Mouse (Mus musculus): Measurements from ENCODE around the gene Acadvl.

Acadvl gene

DNA sequence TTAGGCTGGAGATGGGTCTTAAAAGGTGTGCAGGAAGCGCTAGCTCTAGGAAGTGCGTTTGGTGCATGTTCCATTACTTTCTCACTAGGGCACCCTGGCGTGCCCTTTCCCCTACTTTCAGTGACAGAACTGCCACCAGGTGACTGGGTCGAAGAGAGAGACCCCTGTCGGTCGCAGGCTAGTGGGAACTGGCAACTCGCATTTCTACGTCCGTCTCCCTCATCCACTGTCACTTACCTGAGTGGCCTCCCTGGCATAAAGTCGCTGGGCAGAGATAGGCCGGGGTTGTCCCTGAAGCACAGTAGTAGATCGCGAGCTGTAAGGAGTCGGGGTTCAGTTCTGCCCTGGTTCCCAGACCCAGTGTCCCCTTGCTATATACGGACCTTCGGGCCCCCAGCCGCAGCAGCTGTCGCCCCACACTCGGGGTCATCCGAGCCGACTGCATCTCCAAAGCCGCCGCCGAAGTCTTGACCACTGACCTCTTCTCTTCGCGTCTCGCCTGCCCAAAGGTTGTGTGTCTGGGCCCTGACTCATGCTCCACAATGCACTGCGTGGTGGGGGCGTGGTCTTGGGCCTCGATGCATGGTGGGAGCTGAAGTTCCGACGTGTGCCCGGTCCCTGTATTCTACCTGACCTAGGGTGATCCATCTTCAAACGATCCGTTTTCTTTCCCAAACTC is at the start of gene Acadvl:
TSS of gene Acadvl (minus strand) at position 532 of the 679 bp plus-strand sequence.
- DNase-seq (ENCODE audit: low read depth, low spot score): peak; percentile 82

DNA sequence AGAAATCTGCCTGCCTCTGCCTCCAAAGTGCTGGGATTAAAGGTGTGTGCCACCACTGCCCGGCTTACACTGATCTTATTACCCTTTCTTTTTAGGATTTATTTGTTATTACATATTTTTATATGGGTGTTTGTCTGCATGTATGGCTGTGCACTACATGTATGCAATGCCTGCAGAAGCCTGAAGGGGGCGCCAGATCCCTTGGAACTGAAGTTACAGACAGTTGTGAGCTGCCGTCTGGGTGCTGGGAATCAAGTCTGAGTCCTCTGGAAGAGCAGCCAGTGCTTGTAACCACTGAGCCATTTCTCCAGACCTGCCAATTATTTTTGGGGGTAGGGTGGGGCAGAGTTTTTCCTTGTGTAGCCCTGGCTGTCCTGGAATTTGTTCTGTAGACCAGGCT is 47.8 kb upstream of the Acadvl start:
- DNase-seq (ENCODE audit: low read depth, low spot score): no peak

DNA sequence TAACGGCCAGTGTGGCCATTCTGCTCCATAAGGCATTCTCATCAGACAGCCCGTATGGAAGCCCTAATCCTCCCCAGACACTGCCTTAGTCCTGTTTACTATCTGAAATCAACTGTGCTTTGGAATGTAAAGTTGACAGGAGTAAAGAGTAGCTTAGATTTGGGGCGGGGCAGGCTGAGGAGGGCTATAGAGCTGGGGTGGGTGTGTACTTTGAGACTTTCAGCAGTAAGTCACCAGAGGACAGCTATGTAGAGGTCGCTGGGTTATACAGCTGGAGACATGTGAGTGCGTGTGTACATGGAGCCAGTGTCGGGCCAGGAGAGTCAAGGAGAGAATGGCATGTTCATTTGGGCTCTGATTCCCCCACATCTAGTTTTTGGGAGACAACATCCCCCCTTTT is 44.7 kb upstream of the Acadvl start:
- DNase-seq (ENCODE audit: low read depth, low spot score): no peak

DNA sequence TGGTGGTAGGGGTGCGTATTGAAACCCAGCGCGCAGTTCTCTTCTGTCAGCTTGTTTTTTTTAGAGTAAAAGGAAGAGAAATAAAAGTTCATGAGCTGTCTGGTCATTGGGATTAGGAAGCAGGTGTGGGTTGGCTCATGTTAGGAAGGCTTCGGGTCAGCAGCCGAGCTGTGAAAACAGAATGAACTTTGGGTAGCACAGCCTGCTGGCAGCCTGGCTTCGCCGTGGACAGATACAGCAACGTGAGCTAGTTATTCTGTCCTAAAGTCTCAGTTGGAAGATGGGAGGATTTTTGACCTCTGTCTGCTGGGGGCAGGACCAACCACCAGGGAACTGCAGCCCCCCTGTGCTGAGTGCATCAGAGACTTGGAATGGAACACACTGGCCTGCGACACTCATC is 42.6 kb upstream of the Acadvl start:
- no peak for DNase-seq (ENCODE audit: low read depth, low spot score)

DNA sequence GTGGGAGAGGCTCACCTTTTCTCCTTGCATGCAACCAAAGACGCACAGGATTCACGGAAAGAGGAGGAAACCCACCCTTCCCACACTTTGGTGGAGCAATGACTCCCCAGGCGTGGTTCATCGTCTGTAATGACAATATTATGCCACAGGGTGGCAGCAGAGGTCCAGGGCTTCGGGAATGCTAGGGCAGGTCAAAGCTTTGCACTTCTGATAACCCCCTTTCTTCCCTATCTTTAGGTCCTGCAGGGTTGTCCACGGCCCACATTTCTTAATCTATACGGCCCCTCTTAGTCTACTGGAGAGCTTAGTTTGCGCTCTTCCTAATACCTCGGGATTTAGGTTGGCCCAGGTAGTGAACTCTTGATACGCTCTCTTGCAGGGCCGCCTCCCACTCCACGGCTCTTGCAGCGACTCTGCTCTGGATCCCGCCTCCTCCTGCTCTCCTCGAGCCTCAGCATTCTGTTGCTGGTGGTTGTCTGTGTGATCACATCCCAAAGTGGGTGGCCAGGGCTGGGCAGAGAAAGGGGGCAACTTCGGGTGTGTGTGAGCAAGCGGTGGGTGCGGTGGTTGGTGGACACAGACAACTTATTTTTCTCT is 40.5 kb upstream of the Acadvl start:
- no peak for DNase-seq (ENCODE audit: low read depth, low spot score)

DNA sequence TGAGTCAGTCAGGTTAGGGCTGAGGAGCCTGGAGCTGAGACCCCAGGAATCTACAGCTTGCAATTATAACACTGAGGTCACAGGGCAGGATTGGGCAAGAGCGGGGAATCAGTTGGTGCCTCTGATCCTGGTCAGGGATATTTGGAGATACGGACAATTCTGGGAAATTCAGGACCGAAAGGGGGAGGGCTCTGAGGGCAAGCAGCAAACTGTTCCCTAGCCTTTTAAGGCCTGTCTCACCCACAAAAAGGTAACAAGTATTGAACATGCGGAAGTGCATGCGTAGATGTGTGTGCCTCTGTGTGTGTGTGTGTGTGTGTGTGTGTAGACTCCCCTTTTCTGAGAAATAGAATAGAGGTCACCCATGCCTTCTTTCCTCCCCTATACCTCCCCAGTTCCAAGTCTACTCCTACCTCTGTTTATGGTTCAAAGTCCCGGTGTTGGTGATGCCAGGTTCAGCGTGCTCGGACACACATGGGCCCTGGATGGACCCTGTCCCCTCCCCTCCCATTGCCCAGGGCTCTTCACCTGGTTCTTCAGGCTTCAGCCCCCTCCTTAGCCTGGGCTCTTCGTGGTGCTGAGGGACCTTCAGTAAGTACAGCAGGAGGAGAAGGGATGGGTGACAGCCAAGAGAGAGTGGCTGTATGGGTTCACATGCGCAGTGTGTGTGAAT is 38.8 kb upstream of the Acadvl start, which contains the start of gene Asgr1:
TSS of gene Asgr1 (plus strand) at position 188 of the 673 bp plus-strand sequence.
- DNase-seq (ENCODE audit: low read depth, low spot score): no peak

DNA sequence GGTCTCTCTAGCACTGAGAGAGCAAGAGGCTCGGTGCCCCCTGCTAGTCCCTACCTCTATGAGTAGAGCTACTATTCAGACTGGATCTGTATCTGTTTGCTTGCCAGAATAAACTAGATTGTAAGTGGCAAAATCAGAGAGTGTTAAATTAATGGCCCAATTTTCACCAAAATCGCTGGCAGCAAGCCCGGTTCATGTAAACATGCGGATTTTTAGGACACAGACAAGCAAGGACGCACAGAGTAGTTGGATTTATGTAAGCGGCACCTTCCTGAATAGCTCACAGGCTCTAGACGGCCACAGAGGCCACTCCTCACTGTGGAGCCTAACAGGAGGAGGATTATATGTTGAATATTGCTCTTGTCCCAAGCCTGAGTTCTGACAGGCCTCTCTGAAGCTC is 37.9 kb upstream of the Acadvl start:
- no peak for DNase-seq (ENCODE audit: low read depth, low spot score)

DNA sequence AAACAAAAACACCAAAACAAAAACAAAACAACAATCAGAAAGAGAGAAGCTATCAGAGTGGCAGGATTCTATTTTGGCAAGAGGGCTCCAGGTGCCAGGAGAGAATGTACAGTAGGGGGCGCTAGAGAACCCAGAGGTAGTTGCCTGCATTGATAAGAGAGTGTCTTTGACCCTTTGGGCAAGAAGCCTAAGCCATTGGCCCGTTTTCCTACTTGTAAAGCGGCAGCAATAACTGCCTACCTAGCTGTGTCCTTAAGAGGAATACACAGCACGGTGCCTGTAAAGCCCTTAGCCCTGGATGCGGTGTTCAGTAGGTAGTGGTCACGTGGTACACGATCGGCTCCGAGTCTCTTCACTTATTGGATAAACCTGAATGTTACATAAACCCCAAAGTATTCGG is 34.6 kb upstream of the Acadvl start:
- no peak for DNase-seq (ENCODE audit: low read depth, low spot score)

DNA sequence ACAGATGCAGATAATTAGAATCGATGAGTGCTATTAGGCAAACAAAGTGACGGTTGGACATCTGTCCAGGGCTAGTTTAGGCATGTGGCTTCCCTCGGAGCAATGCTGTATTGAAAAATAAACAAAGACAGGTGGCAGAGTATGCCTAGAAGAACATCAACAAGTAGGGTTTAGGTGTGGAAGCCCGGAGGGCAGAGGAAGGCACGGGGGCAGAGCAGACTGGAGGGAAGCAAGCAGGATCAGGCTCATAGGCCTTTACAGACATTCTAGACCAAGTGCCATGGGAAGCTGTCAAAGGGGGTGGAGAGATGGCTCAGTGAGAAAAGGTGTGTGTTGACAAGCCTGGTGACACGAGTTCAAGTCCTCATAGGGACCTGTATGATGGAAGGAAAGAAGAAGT is 34.2 kb upstream of the Acadvl start:
- no peak for DNase-seq (ENCODE audit: low read depth, low spot score)

DNA sequence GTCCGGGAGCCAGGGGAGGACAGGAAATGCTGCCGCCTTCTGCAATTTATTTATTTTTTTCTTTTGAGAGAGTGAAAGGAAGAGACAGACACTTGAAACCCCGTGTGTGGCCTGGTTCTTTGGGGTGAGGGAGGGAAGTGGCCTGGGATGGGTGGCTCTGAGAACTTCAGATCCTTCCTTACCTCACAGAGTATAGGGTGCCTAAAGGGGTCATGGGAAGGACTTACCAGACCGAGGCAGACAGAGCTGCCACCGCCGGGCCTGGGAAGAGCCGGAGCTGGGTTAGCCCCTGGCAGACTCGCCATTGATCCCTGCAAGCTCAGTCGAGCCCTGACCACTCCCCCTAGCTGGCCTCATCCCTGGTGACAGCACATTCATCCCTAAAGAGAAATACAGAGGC is 30.2 kb upstream of the Acadvl start:
- no peak for DNase-seq (ENCODE audit: low read depth, low spot score)

DNA sequence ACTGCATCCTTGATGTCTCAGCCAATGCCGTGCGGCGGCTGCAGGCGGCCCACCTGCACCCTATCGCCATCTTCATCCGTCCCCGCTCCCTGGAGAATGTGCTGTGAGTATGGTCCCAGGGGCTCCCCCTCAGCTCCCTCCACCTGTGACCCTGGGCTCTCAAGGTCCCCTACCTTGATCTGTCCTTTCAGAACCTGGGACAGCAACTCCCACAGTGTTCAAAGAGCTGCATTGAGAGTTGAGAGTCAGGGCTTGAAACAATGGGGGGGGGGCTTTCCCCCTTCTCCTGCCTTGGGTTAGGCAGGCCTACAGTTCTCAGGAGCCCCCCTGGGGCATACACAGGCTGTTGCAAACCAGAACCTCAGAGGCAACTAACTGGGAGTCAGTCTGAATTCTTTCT is 28.5 kb upstream of the Acadvl start:
- no peak for DNase-seq (ENCODE audit: low read depth, low spot score)

DNA sequence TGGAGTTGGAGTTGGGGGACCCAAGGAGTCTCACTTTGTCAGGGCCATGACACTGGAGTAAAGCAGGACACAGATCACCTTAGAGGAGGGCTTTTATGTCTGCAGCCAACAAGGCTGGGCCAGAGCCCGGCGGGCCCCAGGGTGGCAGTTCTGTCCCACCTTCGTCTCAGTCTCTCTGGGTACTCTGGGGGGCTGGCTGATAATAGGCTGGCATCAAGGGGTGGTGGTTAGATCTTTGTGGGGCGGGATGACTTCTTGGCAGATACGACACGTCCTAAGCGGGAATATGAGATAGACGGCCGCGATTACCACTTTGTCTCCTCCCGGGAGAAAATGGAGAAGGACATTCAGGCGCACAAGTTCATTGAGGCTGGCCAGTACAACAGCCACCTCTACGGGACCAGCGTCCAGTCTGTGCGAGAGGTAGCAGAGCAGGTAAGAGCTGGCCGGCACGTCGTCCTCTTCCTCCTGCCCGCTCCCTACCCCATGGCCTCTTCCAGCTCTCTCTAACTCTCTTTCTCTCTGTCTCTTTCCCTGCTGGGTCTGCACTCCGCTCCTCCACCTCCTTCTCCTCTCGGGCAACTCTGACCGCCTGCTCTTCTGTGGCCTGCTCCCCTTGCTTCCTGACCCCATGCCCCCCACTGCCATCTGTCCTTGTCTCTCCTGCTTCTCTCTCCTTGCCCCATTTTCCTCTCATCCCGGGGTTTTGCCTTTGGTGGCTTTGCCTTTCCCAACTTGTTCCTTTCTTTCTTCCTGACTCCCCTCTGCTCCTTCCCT is 27.3 kb upstream of the Acadvl start:
- DNase-seq (ENCODE audit: low read depth, low spot score): no peak

DNA sequence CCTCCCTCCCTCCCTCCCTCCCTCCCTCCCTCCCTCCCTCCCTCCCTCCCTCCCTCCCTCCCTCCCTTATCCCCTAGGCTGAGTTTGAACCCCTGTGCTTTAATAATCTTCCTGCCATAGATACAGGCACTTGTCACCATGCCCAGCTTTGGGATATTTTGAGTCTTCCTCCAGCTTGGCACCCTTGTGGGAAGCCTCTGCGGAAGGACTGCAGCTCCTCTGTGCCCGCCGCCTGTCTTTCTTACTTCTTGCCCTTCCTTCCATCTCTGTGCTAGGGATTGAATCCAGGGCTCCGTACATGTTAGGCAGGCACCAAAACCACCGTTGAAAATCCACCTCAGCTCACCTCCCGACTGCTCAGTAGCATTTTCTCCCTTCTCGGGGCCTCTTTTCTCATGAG is 25.0 kb upstream of the Acadvl start:
- no peak for DNase-seq (ENCODE audit: low read depth, low spot score)

DNA sequence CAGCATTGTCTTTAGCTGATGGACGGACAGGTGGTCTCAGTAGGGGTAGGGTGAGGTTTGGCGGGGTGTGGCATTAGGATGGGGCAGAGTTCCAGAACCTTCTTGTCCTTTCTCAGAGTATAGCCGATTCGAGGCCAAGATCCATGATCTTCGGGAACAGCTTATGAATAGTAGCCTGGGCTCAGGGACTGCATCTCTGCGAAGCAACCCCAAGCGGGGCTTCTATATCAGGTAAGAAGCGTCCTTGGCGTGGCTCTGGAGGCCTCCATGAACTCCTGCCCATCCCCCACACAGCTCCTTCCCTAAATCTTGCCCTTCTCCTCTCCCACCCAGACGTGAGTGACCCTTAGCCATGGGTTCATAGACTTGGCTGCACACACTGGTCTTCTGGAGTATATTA is 24.4 kb upstream of the Acadvl start:
- no peak for DNase-seq (ENCODE audit: low read depth, low spot score)

DNA sequence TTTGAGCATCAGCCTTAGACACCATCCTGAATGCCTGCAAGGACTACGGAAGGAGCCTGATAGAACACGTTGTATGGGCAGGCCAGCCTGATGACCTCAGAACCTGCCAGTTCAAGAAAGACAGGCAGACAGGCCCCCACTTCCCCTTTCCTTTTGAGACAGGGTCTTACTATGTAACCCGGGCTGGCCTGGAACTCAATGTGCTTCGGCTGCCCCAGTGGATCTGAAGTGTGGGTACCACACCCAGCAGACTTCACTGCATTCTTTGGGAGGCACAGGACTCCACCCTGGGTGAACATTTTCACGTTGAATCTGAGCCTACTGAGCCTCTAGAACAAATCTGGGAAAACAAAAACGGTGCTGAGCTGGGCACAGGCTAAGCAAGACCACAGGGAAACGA is 23.0 kb upstream of the Acadvl start:
- no peak for DNase-seq (ENCODE audit: low read depth, low spot score)

DNA sequence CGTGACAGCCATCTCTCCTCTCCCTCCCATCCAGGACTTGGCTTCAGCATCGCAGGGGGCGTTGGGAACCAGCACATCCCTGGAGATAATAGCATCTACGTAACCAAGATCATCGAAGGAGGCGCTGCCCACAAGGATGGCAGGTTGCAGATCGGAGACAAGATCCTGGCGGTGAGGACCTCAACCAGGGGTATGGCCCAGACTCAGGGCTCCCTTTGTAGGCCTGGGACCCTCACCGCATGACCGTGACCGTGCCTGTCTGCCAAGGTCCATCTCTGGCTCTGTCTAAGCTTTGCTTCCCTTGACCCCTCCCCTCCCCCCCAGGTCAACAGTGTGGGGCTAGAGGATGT is 16.1 kb upstream of the Acadvl start:
- no peak for DNase-seq (ENCODE audit: low read depth, low spot score)

DNA sequence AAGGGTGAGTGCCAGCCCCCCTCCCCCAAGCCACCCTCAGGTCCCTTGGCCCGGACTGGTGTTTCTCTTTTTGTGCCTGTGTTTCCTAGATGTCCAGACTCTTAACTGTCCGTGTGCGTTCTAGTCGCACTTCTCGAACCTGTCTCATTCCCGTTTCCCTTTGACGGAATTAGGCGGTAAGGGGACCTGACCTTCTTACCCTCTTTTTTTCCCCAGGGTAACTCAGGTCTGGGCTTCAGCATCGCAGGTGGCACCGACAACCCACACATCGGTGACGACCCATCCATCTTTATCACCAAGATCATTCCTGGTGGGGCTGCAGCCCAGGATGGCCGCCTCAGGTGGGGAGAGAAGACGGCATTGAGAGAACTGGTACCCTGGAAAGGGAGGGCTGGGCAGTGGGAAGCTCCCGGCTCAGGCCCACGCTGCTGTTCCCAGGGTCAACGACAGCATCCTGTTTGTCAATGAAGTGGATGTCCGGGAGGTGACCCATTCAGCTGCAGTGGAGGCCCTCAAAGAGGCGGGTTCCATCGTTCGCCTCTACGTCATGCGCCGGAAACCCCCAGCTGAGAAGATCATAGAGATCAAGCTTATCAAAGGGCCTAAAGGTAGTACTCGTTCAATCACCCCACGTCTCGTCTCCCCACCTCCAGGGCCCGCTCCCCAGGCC is 15.6 kb upstream of the Acadvl start:
- DNase-seq (ENCODE audit: low read depth, low spot score): no peak

DNA sequence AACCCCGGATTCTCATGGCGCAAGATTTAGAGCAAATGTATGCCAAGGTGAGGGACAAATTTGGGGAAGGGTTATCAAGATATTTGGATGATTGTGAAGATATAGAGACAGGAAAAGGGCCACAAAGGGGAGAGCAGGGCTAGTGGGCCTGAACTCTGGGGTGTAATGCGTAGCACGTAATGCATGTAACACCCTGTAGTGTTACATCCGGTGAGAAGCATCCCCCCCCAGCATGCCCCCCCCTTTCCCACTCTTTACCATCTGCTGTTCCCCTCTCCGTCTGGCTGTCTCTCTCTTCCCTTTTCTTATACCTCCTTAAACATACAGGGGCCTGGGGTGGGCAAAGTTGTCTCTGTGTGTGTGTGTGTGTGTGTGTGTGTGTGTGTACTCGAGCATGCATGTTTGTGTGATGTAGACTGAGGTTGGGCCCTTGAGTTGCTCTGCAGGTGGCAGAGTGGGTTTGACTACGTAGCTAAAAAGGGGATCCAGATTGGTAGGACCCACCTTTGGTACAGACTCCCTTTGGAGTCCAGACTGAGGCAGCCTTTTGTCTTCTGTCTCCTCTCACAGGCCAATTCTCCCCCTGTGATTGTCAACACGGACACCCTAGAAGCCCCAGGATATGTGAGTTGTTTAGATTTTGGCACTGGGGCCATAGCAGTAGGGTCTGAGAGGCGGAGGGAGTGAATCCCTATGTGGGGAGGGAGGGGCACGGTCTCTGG is 14.8 kb upstream of the Acadvl start:
- DNase-seq (ENCODE audit: low read depth, low spot score): no peak

DNA sequence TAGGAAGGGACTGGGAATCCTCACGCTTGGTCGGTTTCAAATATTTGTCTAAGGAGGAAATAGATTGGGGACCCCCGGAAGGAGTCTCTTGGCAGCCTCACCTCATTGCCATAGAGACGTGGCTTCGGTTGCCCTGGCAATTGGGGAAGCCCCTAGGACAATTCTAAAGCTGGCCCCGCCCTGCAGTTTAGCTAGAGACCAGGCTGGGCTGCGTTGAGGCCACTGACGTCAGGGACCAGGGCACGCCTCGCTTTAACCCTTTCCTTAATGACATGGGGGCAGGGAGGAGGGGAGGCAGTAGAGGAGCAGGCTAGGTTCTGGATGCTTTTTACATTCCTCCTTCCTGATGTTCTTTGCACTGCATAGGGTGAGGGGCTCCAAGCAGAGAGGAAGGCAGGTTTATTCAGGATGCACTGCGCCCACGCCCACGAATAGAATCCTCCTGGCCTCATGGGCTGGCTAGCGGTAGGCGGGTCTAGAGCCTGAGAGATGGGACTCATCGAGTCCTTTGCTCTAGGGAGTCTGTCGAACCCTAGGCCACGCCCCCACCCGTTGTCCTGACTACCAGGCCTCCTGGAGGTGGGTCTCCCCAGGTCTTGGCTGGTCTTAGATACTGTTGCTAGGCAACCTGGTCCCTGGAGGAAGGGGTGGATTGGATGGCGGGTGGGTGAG is 14.1 kb upstream of the Acadvl start:
- DNase-seq (ENCODE audit: low read depth, low spot score): peak; percentile 91

DNA sequence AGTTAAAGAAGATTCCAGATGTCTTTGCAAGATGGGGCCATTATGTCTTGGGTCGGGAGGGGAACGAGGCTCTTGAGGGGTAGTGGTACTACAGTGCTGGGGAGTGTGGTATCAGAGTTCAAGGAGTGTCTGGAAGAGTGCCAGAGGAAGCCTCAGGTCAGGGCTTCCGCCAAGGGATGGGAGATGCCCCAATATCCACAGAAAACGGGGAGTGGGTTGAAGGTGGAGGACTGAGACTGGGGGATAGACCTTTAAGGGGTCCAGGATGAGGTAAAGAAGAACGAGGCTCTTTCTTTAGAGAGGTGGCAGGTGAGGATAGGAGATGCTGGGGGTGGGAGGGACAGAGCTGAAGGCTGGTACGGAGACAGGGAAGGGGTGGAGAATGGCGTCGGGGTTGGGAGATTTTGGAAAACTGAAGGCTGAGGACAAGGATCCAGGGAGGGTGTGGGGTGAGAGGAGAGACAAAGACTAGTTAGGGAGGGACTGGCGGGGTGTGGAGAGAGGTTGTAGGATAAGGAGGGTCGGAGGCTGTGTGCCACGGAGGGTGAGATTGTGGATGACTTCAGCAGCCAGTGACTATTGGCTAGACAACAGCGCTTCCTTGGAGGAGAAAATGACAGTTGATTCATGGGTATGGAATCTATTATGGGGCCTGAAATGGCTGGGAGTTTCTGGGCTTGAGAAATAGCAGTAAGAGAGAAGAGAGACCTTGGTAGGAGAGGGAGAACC is 13.4 kb upstream of the Acadvl start:
- DNase-seq (ENCODE audit: low read depth, low spot score): peak; percentile 55

Data from skeletal muscle tissue, adult 2 months (tissue).